Mouse (Mus musculus) lung, postnatal 0 days (tissue): ENCODE results near the gene Dner.

Experiments used
- CTCF ChIP-seq: IDR thresholded peaks from 2 replicates; pipeline ENCODE4 v1.5.1; 2016; ENCODE audit warnings: antibody characterized with exemption, mild to moderate bottlenecking
- EP300 ChIP-seq: IDR thresholded peaks from 2 replicates; pipeline ENCODE4 v1.6.1; 2016; ENCODE audit warnings: antibody characterized with exemption, mild to moderate bottlenecking, control low read depth

GRCm38 (mm10) chr1:84491732-84492131 lies 204.3 kb downstream of the Dner start:
- TF ChIP-seq EP300 (no peak), CTCF (no peak)
